Mouse (Mus musculus): ENCODE data around the gene Sc5d.

DNA sequence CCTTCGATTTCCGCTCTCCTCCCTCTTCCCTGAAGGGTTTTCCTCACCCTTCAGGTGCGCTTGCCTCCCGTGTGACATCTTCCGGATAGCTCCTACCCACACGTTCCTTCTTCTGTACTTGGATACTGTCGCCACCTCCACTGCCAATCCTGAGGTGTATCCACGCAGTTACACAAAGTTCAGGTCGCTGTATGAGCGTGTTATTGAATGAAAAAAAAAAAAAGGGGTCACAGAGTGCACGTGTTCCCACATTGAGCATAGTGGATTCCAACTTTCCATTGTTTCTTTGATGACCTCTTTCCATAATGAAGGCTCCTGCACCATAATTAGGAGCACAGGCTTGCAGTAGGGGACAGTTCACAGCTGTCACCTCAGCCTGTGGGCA lies 11.7 kb upstream of the Sc5d start:
- TF ChIP-seq CTCF (IDR thresholded peaks at IDR 0.05; ENCODE audit: low read depth) (no peak), EP300 (IDR thresholded peaks at IDR 0.05; ENCODE audit: low read depth) (no peak)

All from liver, postnatal 0 days (tissue).